Mouse (Mus musculus): ENCODE measurements around the gene Rae1. TPM values are rescaled to one million over a fixed set of nuclear protein-coding genes. Genes with fewer than 3 reads are reported as not detected.
A peak's percentile ranks its signal among the peaks of the same experiment; 100 is the strongest.

Rae1 gene
- polyA plus RNA-seq, 1 experiment from 2014 or later = 168 TPM

DNA sequence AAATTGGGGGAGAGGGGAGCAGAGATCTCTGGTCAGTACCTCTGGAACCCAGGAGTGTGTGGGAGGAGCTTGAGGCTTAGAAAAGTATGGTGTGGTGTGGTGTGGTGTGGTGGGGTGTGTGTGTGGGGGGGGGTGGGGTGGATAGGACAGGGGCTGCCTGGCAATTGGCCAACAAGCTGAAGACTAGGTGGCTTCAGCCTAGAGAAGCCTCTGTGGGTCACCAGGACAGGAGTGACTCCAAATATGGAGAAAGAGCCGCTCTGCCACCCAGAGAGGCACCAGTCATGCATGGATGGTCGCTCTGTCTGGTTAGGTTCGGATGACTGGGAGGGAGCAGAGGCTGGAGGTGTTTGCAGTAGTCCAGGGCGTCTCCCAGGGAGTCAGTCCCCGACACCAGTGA is 47.6 kb downstream of the Rae1 start:
- 59% methylated on average over 5 of the region's 5 CpGs for WGBS

DNA sequence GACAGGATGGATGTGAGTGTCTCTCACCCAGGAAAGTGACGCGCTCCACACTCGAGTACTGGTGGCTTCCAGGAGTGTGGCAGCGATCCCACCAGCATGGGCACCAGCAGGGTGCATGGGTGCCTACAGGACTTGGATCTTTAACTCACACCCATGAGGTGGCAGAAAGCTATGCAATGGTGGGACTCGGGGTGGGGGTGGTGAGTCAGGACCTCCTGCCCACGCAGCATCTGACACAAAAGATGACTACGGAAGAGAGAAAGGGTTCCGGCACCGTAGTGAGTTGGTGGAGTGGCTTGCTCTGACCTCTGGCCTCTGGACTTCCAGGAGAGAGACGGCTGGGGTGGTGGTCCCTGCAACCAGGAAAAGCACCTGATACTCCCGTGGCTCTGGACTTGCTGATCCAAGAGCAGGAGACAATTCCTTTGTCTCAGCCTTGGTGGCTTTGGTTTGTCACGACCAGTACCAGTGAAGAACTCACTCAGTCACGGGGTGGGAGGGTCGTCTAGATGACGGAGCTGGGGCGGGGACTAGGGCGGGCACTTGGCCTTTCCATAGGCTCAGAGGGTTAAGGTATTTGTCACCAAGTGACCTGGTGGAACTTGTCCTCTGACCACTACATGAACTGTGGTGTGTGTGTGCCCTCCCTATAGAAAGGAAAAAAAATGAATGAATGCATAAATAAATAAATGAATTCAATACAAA is 48.3 kb downstream of the Rae1 start:
- Histone ChIP-seq H3K9me3 (no peaks in the 10 kb centered on the region), H3K4me1 (peaks cover 53% of the 10 kb centered on the region), H3K4me3 (no peak overlapping the region), H3K27ac (0 out of 2 replicates have a peak overlapping the region, but pooled peaks have one; percentile 22), H3K27me3 (ENCODE audit: poor library complexity, severe bottlenecking) (no peaks in the 10 kb centered on the region), H3K36me3 (replicated peaks) (no peaks in the 10 kb centered on the region)
- no peak for DNase-seq (ENCODE audit: extremely low spot score, low spot score)
- WGBS = 59% methylated on average over 17 of the region's 17 CpGs

More for the DNA sequence above, 47.6 kb downstream of the Rae1 start:
- Histone ChIP-seq H3K36me3 (replicated peaks) (no peaks in the 10 kb centered on the region), H3K27ac (0 out of 2 replicates have a peak overlapping the region, but pooled peaks have one; percentile 22), H3K4me3 (no peak overlapping the region), H3K4me1 (peaks cover 60% of the 10 kb centered on the region), H3K9me3 (no peaks in the 10 kb centered on the region), H3K27me3 (ENCODE audit: poor library complexity, severe bottlenecking) (no peaks in the 10 kb centered on the region)
- no peak for DNase-seq (ENCODE audit: extremely low spot score, low spot score)

DNA sequence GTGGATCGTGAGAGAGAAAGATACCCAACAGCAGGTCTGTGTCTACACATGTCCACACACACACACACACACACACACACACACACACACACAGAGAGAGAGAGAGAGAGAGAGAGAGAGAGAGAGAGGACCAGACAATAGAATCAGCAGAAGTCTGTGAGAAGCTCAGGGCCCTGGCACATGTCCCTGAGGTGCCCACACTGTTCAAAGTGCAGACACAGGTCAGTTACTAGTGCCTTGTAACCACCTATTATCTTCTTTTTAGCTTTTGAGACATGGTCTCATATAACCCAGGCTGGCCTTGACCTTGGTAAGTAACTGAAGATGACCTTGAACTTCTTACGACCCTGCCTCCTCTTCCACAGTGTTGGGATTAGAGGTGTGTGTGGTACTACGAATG is 49.3 kb downstream of the Rae1 start:
- DNase-seq (ENCODE audit: extremely low spot score, low spot score) = no peak
- Histone ChIP-seq H3K9me3 (no peaks in the 10 kb centered on the region), H3K27me3 (ENCODE audit: poor library complexity, severe bottlenecking) (no peaks in the 10 kb centered on the region), H3K27ac (no peak overlapping the region), H3K4me3 (no peak overlapping the region), H3K36me3 (replicated peaks) (no peaks in the 10 kb centered on the region), H3K4me1 (peaks cover 52% of the 10 kb centered on the region)
- 82% methylated on average over 3 of the region's 3 CpGs for WGBS

DNA sequence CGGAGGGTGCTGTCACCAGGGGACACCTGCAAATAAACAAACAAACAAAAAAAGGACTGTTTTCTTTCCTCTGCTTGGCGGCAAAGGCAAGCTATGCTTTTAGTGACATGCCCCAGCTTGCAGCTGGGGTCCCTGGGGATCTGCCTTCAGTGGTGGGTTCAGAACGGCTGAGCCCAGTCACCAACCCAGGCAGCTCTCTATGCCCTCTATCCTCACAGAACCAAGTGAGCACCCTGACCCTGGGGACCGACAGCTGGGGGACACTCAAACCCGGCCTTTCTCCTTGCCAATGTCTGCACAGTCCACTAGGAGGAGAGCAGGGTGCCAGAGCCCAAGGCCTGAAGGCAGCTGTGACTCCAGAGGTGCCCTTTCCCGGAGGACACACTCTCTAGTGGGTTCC is 49.9 kb downstream of the Rae1 start:
- Histone ChIP-seq H3K27me3 (ENCODE audit: poor library complexity, severe bottlenecking) (no peaks in the 10 kb centered on the region), H3K9me3 (no peaks in the 10 kb centered on the region), H3K4me1 (peaks cover 52% of the 10 kb centered on the region), H3K4me3 (no peak overlapping the region), H3K27ac (peak overlapping the region; percentile 54), H3K36me3 (replicated peaks) (no peaks in the 10 kb centered on the region)
- WGBS = 56% methylated on average over 6 of the region's 6 CpGs
- no peak for DNase-seq (ENCODE audit: extremely low spot score, low spot score)

DNA sequence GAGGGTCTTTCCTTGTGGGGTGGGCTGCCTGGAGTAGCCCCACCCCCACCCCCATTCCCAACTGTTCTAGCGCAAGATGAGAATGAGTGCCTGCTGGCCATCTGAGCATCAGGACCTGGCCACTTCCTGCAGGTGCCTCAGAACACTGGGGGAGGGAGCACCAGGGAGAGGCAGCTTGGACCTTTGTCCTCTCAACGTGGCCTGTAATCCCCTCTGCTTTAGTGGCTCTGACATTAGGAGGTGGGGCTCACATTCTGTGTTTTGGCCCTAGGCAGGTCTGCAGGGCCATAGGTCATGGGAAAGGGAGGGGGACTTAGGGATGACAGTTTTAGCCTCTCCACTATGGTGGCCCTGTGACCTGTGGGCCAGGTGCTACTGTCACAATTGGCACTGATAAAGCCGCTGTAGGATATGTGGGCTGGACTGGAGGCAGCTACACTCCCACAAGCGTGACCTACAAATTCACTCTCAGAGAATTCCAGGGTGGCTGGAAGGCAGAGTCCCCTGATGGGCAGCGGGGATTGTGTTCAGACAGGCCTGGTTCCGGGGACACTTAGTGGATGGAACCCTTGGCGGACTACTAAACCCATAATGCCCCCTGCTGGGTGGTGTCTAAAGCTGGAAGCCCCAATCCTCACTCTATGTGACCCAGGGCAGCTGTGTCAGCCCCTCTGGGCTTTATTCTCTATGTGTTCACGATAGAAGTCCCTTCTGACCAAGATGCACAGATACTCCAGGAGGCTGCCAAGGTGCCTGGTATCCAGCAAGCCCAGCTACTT is 50.9 kb downstream of the Rae1 start:
- 22% methylated on average over 8 of the region's 8 CpGs for WGBS

DNA sequence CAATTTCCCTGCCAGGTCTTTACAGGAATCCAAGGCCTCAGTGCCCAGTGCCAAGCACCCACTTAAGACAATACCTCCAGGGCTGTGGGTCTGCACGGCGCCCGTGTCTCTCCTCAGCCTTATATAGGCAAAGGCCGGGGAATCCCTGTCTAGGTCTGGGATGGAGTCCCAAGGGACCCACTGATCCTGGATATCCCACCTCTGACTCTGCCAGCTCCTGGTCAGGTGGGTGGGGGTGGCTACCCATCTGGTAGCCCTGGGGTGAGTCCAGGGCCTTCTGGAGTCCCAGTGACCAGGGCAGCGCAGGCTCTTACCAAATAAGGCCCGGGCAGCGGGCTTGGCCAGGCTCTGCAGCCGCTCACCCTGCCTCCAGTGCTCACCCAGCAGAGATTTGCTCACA is 53.0 kb downstream of the Rae1 start:
- H3K27ac ChIP-seq = no peak overlapping the region
- no peak overlapping the region for H3K4me3 ChIP-seq
- WGBS = 97% methylated on average over 8 of the region's 8 CpGs
- no peaks in the 10 kb centered on the region for H3K9me3 ChIP-seq
- no peak for DNase-seq (ENCODE audit: extremely low spot score, low spot score)
- H3K27me3 ChIP-seq (ENCODE audit: poor library complexity, severe bottlenecking) = no peaks in the 10 kb centered on the region
- H3K4me1 ChIP-seq = peaks cover 52% of the 10 kb centered on the region
- no peaks in the 10 kb centered on the region for H3K36me3 ChIP-seq (replicated peaks)

More for the DNA sequence above, 50.9 kb downstream of the Rae1 start:
- H3K4me1 ChIP-seq = peaks cover 52% of the 10 kb centered on the region
- no peaks in the 10 kb centered on the region for H3K27me3 ChIP-seq (ENCODE audit: poor library complexity, severe bottlenecking)
- H3K4me3 ChIP-seq = no peak overlapping the region
- H3K36me3 ChIP-seq (replicated peaks) = no peaks in the 10 kb centered on the region
- no peaks in the 10 kb centered on the region for H3K9me3 ChIP-seq
- DNase-seq (ENCODE audit: extremely low spot score, low spot score) = no peak
- H3K27ac ChIP-seq = peak overlapping the region; percentile 54

DNA sequence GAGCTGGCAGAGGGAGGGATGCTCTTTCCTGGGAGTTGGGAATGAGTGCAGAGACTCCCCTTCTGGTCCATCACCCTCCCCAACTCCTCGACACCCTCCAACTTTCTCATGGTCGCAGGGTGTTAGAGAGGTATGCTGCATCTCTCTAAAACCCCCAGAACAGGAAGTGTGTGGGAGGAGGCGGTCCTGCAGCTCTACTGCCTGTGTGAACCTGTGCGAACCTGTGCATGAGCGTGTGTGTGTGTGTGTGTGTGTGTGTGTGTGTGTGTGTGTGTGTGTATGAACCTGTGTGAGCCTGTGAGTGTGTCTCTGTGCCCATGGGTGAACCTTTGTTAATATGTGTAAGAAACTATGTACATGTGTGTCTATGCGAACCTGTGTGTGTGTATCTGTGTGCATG is 53.9 kb downstream of the Rae1 start:
- peaks cover 52% of the 10 kb centered on the region for H3K4me1 ChIP-seq
- H3K4me3 ChIP-seq = no peak overlapping the region
- 86% methylated on average over 6 of the region's 6 CpGs for WGBS
- no peaks in the 10 kb centered on the region for H3K9me3 ChIP-seq
- DNase-seq (ENCODE audit: extremely low spot score, low spot score) = no peak
- H3K27ac ChIP-seq = no peak overlapping the region
- no peaks in the 10 kb centered on the region for H3K36me3 ChIP-seq (replicated peaks)
- H3K27me3 ChIP-seq (ENCODE audit: poor library complexity, severe bottlenecking) = no peaks in the 10 kb centered on the region

DNA sequence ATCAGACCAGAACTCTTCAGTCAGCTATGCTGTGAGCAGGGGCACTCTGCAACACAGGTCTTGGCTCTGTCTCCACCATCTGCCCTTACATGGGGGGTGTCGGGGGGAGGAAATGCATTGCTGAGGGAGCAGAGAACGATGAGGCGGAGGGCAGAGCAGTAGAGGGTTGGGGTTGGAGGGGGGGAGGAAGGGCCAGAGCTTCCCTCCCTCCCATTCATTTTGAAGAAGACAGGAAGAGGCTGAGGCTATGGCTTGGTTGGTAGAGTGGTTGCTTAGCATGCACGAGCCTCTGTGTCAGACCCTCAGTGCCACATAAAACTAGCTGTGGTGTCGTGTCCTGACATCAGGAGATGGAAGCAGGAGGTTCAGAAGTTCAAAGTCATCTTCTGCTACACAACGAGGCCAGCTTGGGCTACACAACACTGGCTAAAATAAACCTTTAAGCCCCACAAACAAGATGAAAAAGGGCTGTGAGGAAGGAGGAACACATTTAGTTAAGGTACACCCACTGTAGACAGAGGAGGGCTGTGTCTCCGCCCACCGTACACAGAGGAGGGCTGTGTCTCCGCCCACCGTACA is 56.5 kb downstream of the Rae1 start:
- Histone ChIP-seq H3K27me3 (ENCODE audit: poor library complexity, severe bottlenecking) (no peaks in the 10 kb centered on the region), H3K4me1 (peaks cover 39% of the 10 kb centered on the region), H3K36me3 (replicated peaks) (no peaks in the 10 kb centered on the region), H3K4me3 (no peak overlapping the region), H3K27ac (no peak overlapping the region), H3K9me3 (no peaks in the 10 kb centered on the region)
- DNase-seq (ENCODE audit: extremely low spot score, low spot score) = no peak
- WGBS = 85% methylated on average over 10 of the region's 10 CpGs

DNA sequence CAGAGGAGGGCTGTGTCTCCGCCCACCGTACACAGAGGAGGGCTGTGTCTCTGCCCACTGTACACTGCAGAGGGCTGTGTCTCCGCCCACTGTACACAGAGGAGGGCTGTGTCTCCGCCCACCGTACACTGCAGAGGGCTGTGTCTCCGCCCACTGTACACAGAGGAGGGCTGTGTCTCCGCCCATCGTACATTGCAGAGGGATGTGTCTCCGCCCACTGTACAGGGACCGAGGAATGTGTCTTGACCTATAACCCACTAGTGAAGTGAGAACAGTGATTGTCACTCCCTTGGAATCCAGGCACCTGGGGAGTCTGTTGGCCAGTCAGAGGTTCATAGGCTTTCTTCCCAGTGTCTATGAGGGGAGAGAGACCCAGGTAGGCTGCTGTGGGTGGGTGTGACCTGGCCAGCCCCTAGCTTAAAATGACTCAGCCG is 57.0 kb downstream of the Rae1 start:
- Histone ChIP-seq H3K27me3 (ENCODE audit: poor library complexity, severe bottlenecking) (no peaks in the 10 kb centered on the region), H3K27ac (no peak overlapping the region)
- WGBS = 80% methylated on average over 11 of the region's 11 CpGs

DNA sequence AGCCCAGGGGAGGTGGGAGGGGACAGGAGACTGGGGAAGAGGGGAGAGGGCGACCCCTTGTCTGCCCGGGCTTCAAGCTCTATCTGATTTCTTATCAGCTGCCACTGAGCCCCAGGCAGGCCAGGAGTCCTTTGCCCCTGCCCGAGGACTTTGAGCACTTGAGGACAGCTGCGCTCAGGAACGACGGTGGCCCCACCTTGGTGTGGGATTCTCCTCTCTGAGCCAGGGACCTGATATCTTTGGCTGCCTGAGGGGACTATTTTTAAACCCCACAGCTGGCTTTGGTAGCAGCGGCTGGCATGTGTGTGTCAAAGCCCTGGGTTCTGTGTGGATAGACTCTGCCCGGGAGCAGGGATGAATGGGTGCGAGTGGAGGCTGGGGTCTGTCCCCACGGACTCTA is 57.7 kb downstream of the Rae1 start:
- peak overlapping the region; percentile 44; the same call in 1 of the 2 replicates for H3K27ac ChIP-seq
- no peaks in the 10 kb centered on the region for H3K36me3 ChIP-seq (replicated peaks)
- H3K9me3 ChIP-seq = no peaks in the 10 kb centered on the region
- H3K27me3 ChIP-seq (ENCODE audit: poor library complexity, severe bottlenecking) = no peaks in the 10 kb centered on the region
- 81% methylated on average over 10 of the region's 10 CpGs for WGBS
- H3K4me1 ChIP-seq = peaks cover 46% of the 10 kb centered on the region
- DNase-seq (ENCODE audit: extremely low spot score, low spot score) = no peak
- H3K4me3 ChIP-seq = no peak overlapping the region

More for the DNA sequence above, 57.0 kb downstream of the Rae1 start:
- Histone ChIP-seq H3K4me1 (peaks cover 42% of the 10 kb centered on the region), H3K9me3 (no peaks in the 10 kb centered on the region), H3K4me3 (no peak overlapping the region), H3K36me3 (replicated peaks) (no peaks in the 10 kb centered on the region)
- no peak for DNase-seq (ENCODE audit: extremely low spot score, low spot score)

DNA sequence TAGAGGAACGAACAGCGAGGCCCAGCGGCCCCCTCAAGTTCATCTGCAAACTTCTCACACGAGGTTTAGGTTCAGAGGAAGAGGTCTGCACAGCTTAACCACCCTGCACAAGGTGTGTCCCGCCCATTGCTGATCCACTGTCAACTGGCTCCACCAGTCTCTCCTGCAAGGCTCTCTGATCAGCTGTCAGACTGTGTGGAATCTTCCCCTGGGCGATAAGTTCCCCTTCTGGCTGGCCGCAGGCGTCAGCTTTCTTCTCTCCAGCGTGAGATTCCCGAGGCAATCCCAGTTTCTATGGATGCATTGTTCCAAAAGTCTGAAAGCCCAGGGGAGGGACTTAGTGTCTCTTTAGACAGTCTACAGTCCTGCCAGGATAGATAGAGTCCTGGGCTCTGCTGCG is 58.3 kb downstream of the Rae1 start:
- Histone ChIP-seq H3K9me3 (no peaks in the 10 kb centered on the region), H3K27ac (peak overlapping the region; percentile 44; the same call in 1 of the 2 replicates), H3K27me3 (ENCODE audit: poor library complexity, severe bottlenecking) (no peaks in the 10 kb centered on the region), H3K4me3 (no peak overlapping the region), H3K36me3 (replicated peaks) (no peaks in the 10 kb centered on the region), H3K4me1 (peaks cover 46% of the 10 kb centered on the region)
- DNase-seq (ENCODE audit: extremely low spot score, low spot score) = no peak
- 39% methylated on average over 11 of the region's 11 CpGs for WGBS

DNA sequence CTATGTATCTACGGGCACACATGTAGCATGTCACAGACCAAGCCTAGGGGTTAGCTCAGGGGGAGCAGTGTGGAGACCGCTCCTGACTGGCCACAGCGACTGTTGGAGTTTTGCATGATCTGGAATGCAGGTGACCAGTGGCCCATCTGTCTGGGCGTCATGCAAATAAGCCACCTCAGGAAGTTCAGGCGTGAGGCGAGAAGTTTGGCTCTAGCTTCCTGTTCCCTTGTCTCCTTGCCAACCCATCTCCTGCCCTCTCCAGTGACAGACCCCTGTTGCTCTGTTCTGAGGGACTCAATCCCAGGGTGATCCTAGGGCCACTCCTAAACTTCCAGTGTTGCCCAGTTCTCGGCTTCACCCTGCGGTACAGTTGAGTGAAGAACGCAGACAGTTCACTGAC is 60.5 kb downstream of the Rae1 start:
- no peak overlapping the region for H3K4me3 ChIP-seq
- H3K27me3 ChIP-seq (ENCODE audit: poor library complexity, severe bottlenecking) = no peaks in the 10 kb centered on the region
- H3K36me3 ChIP-seq (replicated peaks) = no peaks in the 10 kb centered on the region
- H3K4me1 ChIP-seq = peaks cover 46% of the 10 kb centered on the region
- no peaks in the 10 kb centered on the region for H3K9me3 ChIP-seq
- H3K27ac ChIP-seq = 0 out of 2 replicates have a peak overlapping the region, but pooled peaks have one; percentile 11
- no peak for DNase-seq (ENCODE audit: extremely low spot score, low spot score)
- 87% methylated on average over 9 of the region's 9 CpGs for WGBS

Measured in forebrain, embryonic 10.5 days (tissue).